Mouse (Mus musculus): ENCODE data around the gene Frrs1. TPM values are rescaled to one million over a fixed set of nuclear protein-coding genes. Genes with fewer than 3 reads are reported as not detected.

The Frrs1 gene
- polyA plus RNA-seq, 1 experiment, result 0.58 TPM

- no peak overlapping the region for H3K4me3 ChIP-seq (ENCODE audit: control insufficient read depth, low read depth, low read length)
- H3K27me3 ChIP-seq (ENCODE audit: control insufficient read depth, insufficient read depth, low read length), result no peaks in the 10 kb centered on the region
- H3K27ac ChIP-seq (ENCODE audit: control insufficient read depth, insufficient read depth, low read depth, low read length), result no peak overlapping the region
- H3K36me3 ChIP-seq (ENCODE audit: control insufficient read depth, insufficient read depth, low read length), result no peaks in the 10 kb centered on the region
- H3K4me1 ChIP-seq (ENCODE audit: control insufficient read depth, insufficient read depth, low read length), result no peaks in the 10 kb centered on the region
- no peak for TF ChIP-seq CTCF (IDR thresholded peaks at IDR 0.05; ENCODE audit: control insufficient read depth, insufficient read depth, insufficient replicate concordance, low read depth, low read length)
- no peak for TF ChIP-seq POLR2A (IDR thresholded peaks at IDR 0.05; ENCODE audit: control insufficient read depth, low read depth, low read length)
Observed at GRCm38 (mm10) chr3:116951489-116951888, 92.2 kb downstream of the Frrs1 start.

- Histone ChIP-seq H3K36me3 (ENCODE audit: control insufficient read depth, insufficient read depth, low read length) (no peaks in the 10 kb centered on the region), H3K4me1 (ENCODE audit: control insufficient read depth, insufficient read depth, low read length) (no peaks in the 10 kb centered on the region), H3K4me3 (ENCODE audit: control insufficient read depth, low read depth, low read length) (no peak overlapping the region), H3K27me3 (ENCODE audit: control insufficient read depth, insufficient read depth, low read length) (no peaks in the 10 kb centered on the region), H3K27ac (ENCODE audit: control insufficient read depth, insufficient read depth, low read depth, low read length) (no peak overlapping the region)
- TF ChIP-seq CTCF (IDR thresholded peaks at IDR 0.05; ENCODE audit: control insufficient read depth, insufficient read depth, insufficient replicate concordance, low read depth, low read length) (no peak), POLR2A (IDR thresholded peaks at IDR 0.05; ENCODE audit: control insufficient read depth, low read depth, low read length) (no peak)
Observed at GRCm38 (mm10) chr3:116952242-116952899, 93.1 kb downstream of the Frrs1 start.

- TF ChIP-seq POLR2A (IDR thresholded peaks at IDR 0.05; ENCODE audit: control insufficient read depth, low read depth, low read length), result no peak
- TF ChIP-seq CTCF (IDR thresholded peaks at IDR 0.05; ENCODE audit: control insufficient read depth, insufficient read depth, insufficient replicate concordance, low read depth, low read length), result no peak
- Histone ChIP-seq H3K27me3 (ENCODE audit: control insufficient read depth, insufficient read depth, low read length) (no peaks in the 10 kb centered on the region), H3K36me3 (ENCODE audit: control insufficient read depth, insufficient read depth, low read length) (no peaks in the 10 kb centered on the region)
Observed at GRCm38 (mm10) chr3:116953366-116953765, 94.1 kb downstream of the Frrs1 start.

GRCm38 (mm10) chr3:116955061-116955460 lies 95.8 kb downstream of the Frrs1 start:
- Histone ChIP-seq H3K36me3 (ENCODE audit: control insufficient read depth, insufficient read depth, low read length) (no peaks in the 10 kb centered on the region), H3K27ac (ENCODE audit: control insufficient read depth, insufficient read depth, low read depth, low read length) (no peak overlapping the region), H3K4me1 (ENCODE audit: control insufficient read depth, insufficient read depth, low read length) (no peaks in the 10 kb centered on the region), H3K27me3 (ENCODE audit: control insufficient read depth, insufficient read depth, low read length) (no peaks in the 10 kb centered on the region), H3K4me3 (ENCODE audit: control insufficient read depth, low read depth, low read length) (no peak overlapping the region)
- no peak for TF ChIP-seq POLR2A (IDR thresholded peaks at IDR 0.05; ENCODE audit: control insufficient read depth, low read depth, low read length)
- no peak for TF ChIP-seq CTCF (IDR thresholded peaks at IDR 0.05; ENCODE audit: control insufficient read depth, insufficient read depth, insufficient replicate concordance, low read depth, low read length)

More at GRCm38 (mm10) chr3:116953366-116953765, 94.1 kb downstream of the Frrs1 start:
- Histone ChIP-seq H3K4me1 (ENCODE audit: control insufficient read depth, insufficient read depth, low read length) (no peaks in the 10 kb centered on the region), H3K27ac (ENCODE audit: control insufficient read depth, insufficient read depth, low read depth, low read length) (no peak overlapping the region), H3K4me3 (ENCODE audit: control insufficient read depth, low read depth, low read length) (no peak overlapping the region)

Other genes with a start within 250 kb of the Frrs1 start
- 4.8 and 5.0 TPM in 2 replicates for gene Trmt13, start 244.9 kb upstream of the Frrs1 start, polyA plus RNA-seq (2012; rRNA removed)
- gene Mfsd14a, start 196.8 kb upstream of the Frrs1 start, polyA plus RNA-seq (2012; rRNA removed), result 115 and 145 TPM in 2 replicates
- gene Gm43191, start 178.2 kb upstream of the Frrs1 start, polyA plus RNA-seq (2012; rRNA removed), result 0.19 TPM in 1 of 2 replicates, not detected in the other
- gene Slc35a3, start 146.6 kb upstream of the Frrs1 start, polyA plus RNA-seq (2012; rRNA removed), result 19.5 and 20.1 TPM in 2 replicates
- 2.8 and 3.2 TPM in 2 replicates for gene Agl, start 51.3 kb upstream of the Frrs1 start, polyA plus RNA-seq (2012; rRNA removed)
- 0.41 and 0.54 TPM in 2 replicates for gene 4930455H04Rik, start 108.8 kb downstream of the Frrs1 start, polyA plus RNA-seq (2012; rRNA removed)
- 0.26 and 0.36 TPM in 2 replicates for gene Palmd, start 109.5 kb downstream of the Frrs1 start, polyA plus RNA-seq (2012; rRNA removed)

Data from testis, adult 2 months (tissue).